23 mouse cellular contexts compared by ENCODE assay signal in the genomic region with DNA sequence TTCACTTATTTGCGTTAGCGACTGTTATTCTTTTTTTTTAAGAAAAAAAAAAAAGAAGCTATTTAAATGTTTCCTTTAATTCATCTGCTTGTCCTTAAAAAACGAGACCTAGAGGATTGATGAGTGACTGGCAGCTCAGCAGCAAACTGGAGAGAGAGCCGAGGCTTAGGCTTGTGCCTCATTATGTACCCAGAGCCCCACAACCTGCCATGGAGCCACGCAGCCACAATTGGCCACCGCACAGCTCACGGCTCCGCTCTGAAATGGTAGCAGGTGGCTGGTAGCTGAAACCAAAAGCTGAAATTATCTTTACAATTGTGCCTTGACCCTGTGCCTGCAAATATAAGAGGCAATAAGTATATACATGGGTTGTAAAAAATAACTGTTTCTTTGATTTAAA.
DNase-seq lines count a peak whose midpoint lies in the region; ATAC-seq and TF ChIP-seq lines count a peak whose summit lies in the region.
"Had no signal": no experiment of that assay in that cellular context is flagged by ENCODE, and none has a peak within 500 bp of the region (broad histone marks: within the 10 kb centered on the region; RNA-seq: fewer than 3 reads in every experiment).

No protein-coding gene starts in this region.

- H3K4me3 ChIP-seq in lung, postnatal 0 days (ENCODE audit: low read depth, low read length) = no peak overlapping the region
- H3K4me3 ChIP-seq: embryonic facial prominence, embryonic 13.5 days; hindbrain, embryonic 13.5 days; limb, embryonic 10.5 days; midbrain, embryonic 13.5 days; myocyte had no signal

- H3K4me2 ChIP-seq in lung, postnatal 0 days (replicated peaks; ENCODE audit: low read depth, low read length) = 0 out of 2 replicates have a peak overlapping the region, but pooled peaks have one; percentile 22
- H3K4me2 ChIP-seq: embryonic facial prominence, embryonic 13.5 days; heart, embryonic 11.5 days; hindbrain, embryonic 13.5 days; midbrain, embryonic 13.5 days had no signal

- no peaks in the 10 kb centered on the region for H3K27me3 ChIP-seq in lung, postnatal 0 days (replicated peaks; ENCODE audit: insufficient read depth, low read length)
- H3K27me3 ChIP-seq: embryonic facial prominence, embryonic 13.5 days; hindbrain, embryonic 13.5 days; midbrain, embryonic 13.5 days; Patski had no signal

- no peak for TF ChIP-seq EP300 in lung, postnatal 0 days (IDR thresholded peaks at IDR 0.05)

- H3K4me1 ChIP-seq in lung, postnatal 0 days (ENCODE audit: insufficient read depth, low read depth, low read length) = no peaks in the 10 kb centered on the region
- H3K4me1 ChIP-seq: embryonic facial prominence, embryonic 13.5 days; hindbrain, embryonic 13.5 days; limb, embryonic 10.5 days; midbrain, embryonic 13.5 days had no signal

- intact Hi-C loops in heart, postnatal 25 days (cut with DNase I) = no loop called here

- no peak for ATAC-seq in lung, postnatal 0 days
- ATAC-seq: inflammation-experienced regulatory T-cells, adult 6 months; liver, postnatal 0 days; midbrain, embryonic 13.5 days; Patski had no signal

- no peaks in the 10 kb centered on the region for H3K36me3 ChIP-seq in lung, postnatal 0 days (ENCODE audit: insufficient read depth, low read length)
- H3K36me3 ChIP-seq: embryonic facial prominence, embryonic 13.5 days; hindbrain, embryonic 13.5 days; limb, embryonic 10.5 days; midbrain, embryonic 13.5 days had no signal

- peak; percentile 5 to 8 for DNase-seq in cerebellum, postnatal 14 days
- DNase-seq in cerebellum, adult 11-12 months = no peak
- DNase-seq in layer of hippocampus, postnatal 10 days (ENCODE audit: low spot score in 2 of 2) = peak; percentile 14 to 43
- DNase-seq in layer of hippocampus, postnatal 25 days (ENCODE audit: extremely low spot score in 1 of 2, low spot score in 1 of 2) = no peak
- no peak for DNase-seq in lung, postnatal 0 days (ENCODE audit: low spot score)
- DNase-seq in lung, postnatal 14 days = no peak
- DNase-seq in right cerebral cortex, postnatal 25 days = peak; percentile 16
- DNase-seq in heart, postnatal 25 days (ENCODE audit: low spot score) = no peak
- DNase-seq: adrenal gland, adult 8-10 months; heart, postnatal 10 days; kidney, adult 2 months; kidney, postnatal 10 days; liver, postnatal 0 days; spleen, adult 18-20 months; thymus, postnatal 36 days had no signal

- H3K9ac ChIP-seq in lung, postnatal 0 days (replicated peaks; ENCODE audit: low read depth) = no peak overlapping the region
- H3K9ac ChIP-seq: embryonic facial prominence, embryonic 13.5 days; hindbrain, embryonic 13.5 days; liver, postnatal 0 days; midbrain, embryonic 13.5 days had no signal

- no peak for TF ChIP-seq CTCF in lung, postnatal 0 days (IDR thresholded peaks at IDR 0.05)

- 60% methylated on average over 8 of the region's 8 CpGs for WGBS in lung, postnatal 0 days

- no peak overlapping the region for H3K27ac ChIP-seq in lung, postnatal 0 days (ENCODE audit: low read length)
- H3K27ac ChIP-seq: embryonic facial prominence, embryonic 13.5 days; hindbrain, embryonic 13.5 days; limb, embryonic 10.5 days; midbrain, embryonic 13.5 days had no signal

- no peaks in the 10 kb centered on the region for H3K9me3 ChIP-seq in lung, postnatal 0 days (ENCODE audit: low read length)
- H3K9me3 ChIP-seq: embryonic facial prominence, embryonic 13.5 days; hindbrain, embryonic 13.5 days; limb, embryonic 10.5 days; midbrain, embryonic 13.5 days had no signal

Comparison
In these comparisons a context has a peak if more than half of its experiments do, and no peak if none do; other contexts are left out.
1. DNase-seq: peak in cerebellum, postnatal 14 days (2 of 2), layer of hippocampus, postnatal 10 days (2 of 2) and right cerebral cortex, postnatal 25 days (single experiment); none in cerebellum, adult 11-12 months (single experiment), layer of hippocampus, postnatal 25 days (0 of 2), lung, postnatal 0 days (single experiment), lung, postnatal 14 days (single experiment) and heart, postnatal 25 days (single experiment).